Mouse (Mus musculus): ENCODE measurements at regions not wholly inside any gene's neighbourhood (a gene's known extent, or its start where the extent isn't known, plus 50 kb on each side); places are given as distances from the start of the nearest gene placed in this dataset.
A peak's percentile ranks its signal among the peaks of the same experiment; 100 is the strongest.

GRCm38 (mm10) chr10:23488996-23489395 is 138.4 kb upstream of the Eya4 start:
- no peak for DNase-seq (ENCODE audit: low read depth, low spot score)

- DNase-seq (ENCODE audit: low read depth, low spot score): no peak
Observed at GRCm38 (mm10) chr10:23480474-23480873, 129.9 kb upstream of the Eya4 start.

GRCm38 (mm10) chr10:23478902-23479301 is 128.3 kb upstream of the Eya4 start:
- no peak for DNase-seq (ENCODE audit: low read depth, low spot score)

- peak; percentile 17 for DNase-seq (ENCODE audit: low read depth, low spot score)
Observed at GRCm38 (mm10) chr10:23477104-23477503, 126.5 kb upstream of the Eya4 start.

GRCm38 (mm10) chr10:23450997-23451396 is 100.4 kb upstream of the Eya4 start:
- DNase-seq (ENCODE audit: low read depth, low spot score): no peak

DNA sequence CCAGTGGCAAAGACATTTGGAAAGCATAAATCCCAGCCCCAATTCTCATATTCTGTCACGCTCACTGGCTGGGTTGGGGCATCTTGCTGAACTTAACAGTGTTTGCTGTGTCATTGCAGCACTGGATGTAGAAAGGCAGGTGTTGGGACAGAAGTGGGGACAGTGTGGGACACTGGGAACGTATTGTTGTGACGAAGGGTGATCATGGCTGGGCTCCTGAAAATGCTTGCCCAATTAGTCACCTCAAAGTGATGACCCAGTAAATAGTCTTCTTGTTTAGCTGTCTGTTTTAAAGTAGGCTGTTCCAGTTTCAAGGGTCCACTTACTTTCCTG is 100.0 kb upstream of the Eya4 start:
- DNase-seq (ENCODE audit: low read depth, low spot score): no peak

GRCm38 (mm10) chr10:23449860-23450646 is 99.5 kb upstream of the Eya4 start:
- DNase-seq (ENCODE audit: low read depth, low spot score): no peak

DNA sequence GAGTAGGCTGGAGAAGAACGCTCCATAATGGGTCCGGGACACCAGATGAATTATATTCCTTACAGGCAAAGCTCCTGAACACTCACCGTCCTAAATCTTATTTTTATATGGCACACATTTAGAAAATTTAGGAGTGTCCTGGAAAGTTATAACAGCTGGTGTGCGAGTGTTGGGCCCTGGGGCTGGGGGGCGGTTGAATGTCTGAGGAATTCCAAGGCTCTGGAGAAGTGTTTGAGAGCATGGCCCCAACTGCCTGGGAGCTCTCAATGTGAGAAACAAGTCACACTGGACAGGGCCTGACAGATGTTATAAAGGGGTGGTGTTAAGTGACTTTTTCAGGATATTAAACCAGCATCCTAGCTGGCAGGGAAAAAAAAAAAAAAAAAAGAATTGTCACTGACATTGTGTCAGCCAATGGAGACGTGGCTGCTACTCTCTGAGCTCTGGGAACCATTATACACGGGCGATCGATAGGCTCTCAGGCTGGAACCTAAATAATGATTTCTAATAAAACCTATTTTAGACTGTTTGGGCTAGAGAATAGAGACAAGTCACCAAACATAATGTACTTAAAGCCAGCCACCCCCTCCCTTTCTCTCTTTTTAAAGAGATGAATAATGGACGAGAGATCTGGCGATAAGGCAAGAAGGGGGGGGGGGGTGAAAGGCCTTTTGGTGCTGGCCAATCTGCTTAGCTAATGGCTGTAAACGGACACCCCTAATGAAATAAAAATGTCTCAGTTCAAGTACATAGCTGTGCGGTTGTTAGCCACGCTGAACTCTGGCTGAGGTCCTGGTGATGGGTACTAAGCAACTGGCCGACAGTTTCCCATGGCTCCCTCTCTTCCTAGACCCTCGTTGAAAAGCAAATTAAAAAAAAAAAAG is 98.6 kb upstream of the Eya4 start:
- no peak for DNase-seq (ENCODE audit: low read depth, low spot score)

- no peak for DNase-seq (ENCODE audit: low read depth, low spot score)
Observed at GRCm38 (mm10) chr10:23430376-23430775, 79.8 kb upstream of the Eya4 start.

GRCm38 (mm10) chr10:23413794-23414518 is 63.4 kb upstream of the Eya4 start:
- DNase-seq (ENCODE audit: low read depth, low spot score): no peak

DNA sequence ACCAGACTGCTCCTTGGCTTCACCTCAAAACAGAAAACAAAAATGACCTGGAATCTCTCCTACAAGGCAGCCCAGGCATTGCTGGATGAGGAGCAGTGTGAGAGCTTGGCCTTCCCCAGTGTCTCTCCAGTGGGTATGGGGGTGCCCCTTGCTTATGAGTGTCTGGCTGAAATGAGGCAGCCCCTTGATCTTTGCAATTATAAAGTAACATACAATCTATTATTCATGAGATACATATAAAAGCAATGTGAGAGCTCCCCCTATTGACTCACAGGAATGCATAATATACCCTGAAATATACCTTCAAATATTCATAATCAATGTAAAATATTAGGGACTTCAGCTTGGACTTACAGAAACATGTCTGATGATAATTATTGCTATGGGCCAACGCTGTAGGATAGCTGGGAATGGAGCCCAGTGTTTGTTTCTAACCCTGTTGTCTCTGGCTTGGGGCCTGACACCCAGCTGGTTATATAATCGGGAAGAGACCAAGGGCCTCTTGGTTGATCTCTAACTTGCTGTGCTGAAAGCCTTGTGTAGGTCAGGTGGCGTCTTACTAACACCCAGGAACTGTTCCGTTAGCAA is 52.9 kb upstream of the Eya4 start:
- no peak for DNase-seq (ENCODE audit: low read depth, low spot score)
